Mouse (Mus musculus): ENCODE results near the gene Ptprk.

DNA sequence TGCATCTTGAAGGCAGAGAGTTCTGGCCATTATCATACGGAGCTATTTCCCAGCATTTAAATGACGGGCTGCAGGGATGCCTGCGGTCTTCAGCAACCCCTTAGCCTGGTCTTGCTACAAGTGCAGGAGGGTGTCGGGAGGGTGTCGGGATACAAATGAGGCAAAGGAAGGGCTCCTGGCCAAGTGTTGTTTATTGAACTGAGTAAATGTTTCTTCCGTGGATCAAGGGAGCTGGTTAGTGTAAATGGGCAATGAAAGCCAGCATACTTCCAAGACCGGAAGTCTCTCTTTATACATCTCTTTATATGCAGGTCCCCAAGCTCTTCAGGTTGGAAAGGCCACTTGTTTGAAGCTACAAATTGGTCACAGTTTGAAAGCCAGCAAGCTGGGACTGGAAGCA, 23.0 kb downstream of the Ptprk start:
- TF ChIP-seq POLR2AphosphoS2 (IDR thresholded peaks at IDR 0.05; ENCODE audit: insufficient read length, low read depth) (no peak), POLR2A (IDR thresholded peaks at IDR 0.05; ENCODE audit: insufficient read length, low read depth) (no peak), TCF12 (IDR thresholded peaks at IDR 0.05; ENCODE audit: insufficient read depth, poor library complexity, severe bottlenecking) (no peak), CEBPB (IDR thresholded peaks at IDR 0.05; ENCODE audit: insufficient read depth, poor library complexity, severe bottlenecking) (no peak), E2F4 (IDR thresholded peaks at IDR 0.05; ENCODE audit: insufficient read depth) (no peak), MAX (IDR thresholded peaks at IDR 0.05; ENCODE audit: low read depth) (no peak), USF1 (IDR thresholded peaks at IDR 0.05; ENCODE audit: low read depth) (no peak)

Data from myocyte (in vitro differentiated cells).